Mouse (Mus musculus) liver, embryonic 14.5 days (tissue): ENCODE measurements around the gene Auts2. TPM values are rescaled to one million over a fixed set of nuclear protein-coding genes. Genes with fewer than 3 reads are reported as not detected.

Experiments
- ATAC-seq: fragments of 200-750 bp; cut with Nextera tagmentation; 2 replicates; pipeline ENCODE4 v1.8.0; 2017; ENCODE audit warnings: moderate number of reproducible peaks, mild to moderate bottlenecking, moderate library complexity; ENCODE audit not compliant: insufficient read depth
- DNase-seq, 3 experiments: peaks; one replicate each; pipeline ENCODE4 v3.0.0-alpha.2; 2012 to 2013; ENCODE audit warnings: low read depth in 3 of 3, low spot score in 3 of 3
- H3K27ac ChIP-seq: fragments of 300-500 bp; sonication (generic); 2 replicates; pipeline ENCODE4 v1.5.1; 2014; ENCODE audit warnings: moderate library complexity, mild to moderate bottlenecking, control low read depth, inconsistent platforms
- H3K27me3 ChIP-seq: fragments of 300-500 bp; sonication (generic); 2 replicates; pipeline ENCODE4 v1.6.1; 2014; ENCODE audit warnings: mild to moderate bottlenecking, low read length, moderate library complexity; ENCODE audit not compliant: control insufficient read depth, insufficient read depth
- H3K36me3 ChIP-seq: fragments of 300-500 bp; sonication (generic); replicated peaks from 2 replicates; pipeline ENCODE4 v1.6.1; 2014; ENCODE audit warnings: low read depth; ENCODE audit not compliant: control insufficient read depth, insufficient read depth
- H3K4me1 ChIP-seq, 2 experiments: fragments of 200-500 bp in 1 of 2; fragments of 300-500 bp in 1 of 2; sonication (generic) in 1 of 2; replicated peaks; 2 replicates each; pipeline ENCODE4 v1.6.1; 2012 to 2014; ENCODE audit warnings: antibody characterized with exemption in 1 of 2, inconsistent platforms in 1 of 2, low read length in 1 of 2; ENCODE audit not compliant: control insufficient read depth in 2 of 2, insufficient read depth in 2 of 2
- H3K4me2 ChIP-seq: fragments of 300-500 bp; sonication (generic); 2 replicates; pipeline ENCODE4 v1.6.1; 2014; ENCODE audit warnings: low read depth, mild to moderate bottlenecking, control low read depth, moderate library complexity
- H3K4me3 ChIP-seq, 2 experiments: fragments of 200-500 bp in 1 of 2; fragments of 300-500 bp in 1 of 2; sonication (generic) in 1 of 2; 2 replicates each; pipeline ENCODE4 v1.5.1; 2012 to 2014; ENCODE audit warnings: low read depth in 2 of 2, low read length in 2 of 2, mild to moderate bottlenecking in 2 of 2, control low read depth in 1 of 2, inconsistent platforms in 1 of 2, moderate library complexity in 1 of 2; ENCODE audit not compliant: insufficient read depth in 1 of 2
- H3K9ac ChIP-seq: fragments of 300-500 bp; sonication (generic); replicated peaks from 2 replicates; pipeline ENCODE4 v1.6.1; 2014; ENCODE audit warnings: mild to moderate bottlenecking, control low read depth, moderate library complexity
- H3K9me3 ChIP-seq: fragments of 300-500 bp; sonication (generic); 2 replicates; pipeline ENCODE4 v1.6.1; 2016; ENCODE audit warnings: low read length, mixed read lengths; ENCODE audit not compliant: control insufficient read depth
- CTCF ChIP-seq: IDR thresholded peaks from 2 replicates; pipeline ENCODE4 v1.5.1; 2016; ENCODE audit warnings: antibody characterized with exemption, low read depth, control low read depth
- EP300 ChIP-seq: IDR thresholded peaks from 2 replicates; pipeline ENCODE4 v1.6.1; 2016; ENCODE audit warnings: antibody characterized with exemption, low read depth
- WGBS: fragments of 180-500 bp; shearing (Covaris S2); extraction: QIAGEN DNeasy Blood & Tissue Kit; methylation state at CpG from one replicate; pipeline ENCODE4 v1.1.7; 2014; ENCODE audit not compliant: insufficient replicate concordance; 5-methylcytosine and 5-hydroxymethylcytosine counted together
- polyA plus RNA-seq, 2 experiments: library from polyadenylated mRNA; depleted of rRNA in 1 of 2; stranded (reverse) in 1 of 2; unstranded in 1 of 2; fragments of >200 nt; fragmentation: Nextera tagmentation in 1 of 2; extraction: Ambion mirVana in 1 of 2; gene quantifications; 2 replicates each; pipeline versions ENCODE4 v1.2.1 to v1.2.3; 2012 to 2014

The Auts2 gene
- polyA plus RNA-seq, 2 experiments: 0.77 to 1.6 TPM

GRCm38 (mm10) chr5:131815498-131815897 lies 727.6 kb downstream of the Auts2 start:
- DNase-seq: no peak
- no peak overlapping the region for H3K4me3 ChIP-seq
- H3K27me3 ChIP-seq: no peaks in the 10 kb centered on the region
- H3K27ac ChIP-seq: no peak overlapping the region
- TF ChIP-seq CTCF (no peak), EP300 (no peak)
- H3K36me3 ChIP-seq: no peaks in the 10 kb centered on the region
- no peak overlapping the region for H3K4me2 ChIP-seq
- ATAC-seq: no peak
- no peaks in the 10 kb centered on the region for H3K9me3 ChIP-seq
- no peak overlapping the region for H3K9ac ChIP-seq
- 18% methylated on average over 3 of the region's 3 CpGs for WGBS
- H3K4me1 ChIP-seq: peaks cover 10 to 29% of the 10 kb centered on the region in 2 experiments

GRCm38 (mm10) chr5:131814503-131815003 lies 728.6 kb downstream of the Auts2 start:
- peak overlapping the region; percentile 20 for H3K27ac ChIP-seq
- peak; percentile 70 for ATAC-seq
- H3K4me2 ChIP-seq: 0 out of 2 replicates have a peak overlapping the region, but pooled peaks have one; percentile 13
- no peak overlapping the region for H3K4me3 ChIP-seq
- TF ChIP-seq EP300 (no peak; the same call in 1 of the 2 replicates), CTCF (no peak)
- H3K27me3 ChIP-seq: no peaks in the 10 kb centered on the region
- H3K36me3 ChIP-seq: no peaks in the 10 kb centered on the region
- H3K9me3 ChIP-seq: no peaks in the 10 kb centered on the region
- H3K9ac ChIP-seq: no peak overlapping the region
- peak in 1 of 3 experiments; percentile 58 for DNase-seq
- H3K4me1 ChIP-seq: peaks cover 10 to 29% of the 10 kb centered on the region in 2 experiments
- WGBS: 19% methylated on average over 9 of the region's 9 CpGs

- no peak overlapping the region; the same call in 1 of the 2 replicates for H3K27ac ChIP-seq
- WGBS: 15% methylated on average over 10 of the region's 10 CpGs
These were observed 729.1 kb downstream of the Auts2 start for GRCm38 (mm10) chr5:131813952-131814502.

GRCm38 (mm10) chr5:131813331-131813781 lies 729.8 kb downstream of the Auts2 start:
- H3K36me3 ChIP-seq: no peaks in the 10 kb centered on the region
- no peaks in the 10 kb centered on the region for H3K9me3 ChIP-seq
- TF ChIP-seq EP300: no peak
- no peak for TF ChIP-seq CTCF
- 0 out of 2 replicates have a peak, but pooled peaks have one; percentile 3 for ATAC-seq
- no peak overlapping the region for H3K4me2 ChIP-seq
- peaks cover 10 to 29% of the 10 kb centered on the region in 2 experiments for H3K4me1 ChIP-seq
- DNase-seq: no peak
- no peaks in the 10 kb centered on the region for H3K27me3 ChIP-seq
- H3K9ac ChIP-seq: no peak overlapping the region
- H3K27ac ChIP-seq: no peak overlapping the region
- 36% methylated on average over 7 of the region's 7 CpGs for WGBS
- H3K4me3 ChIP-seq: no peak overlapping the region

More at GRCm38 (mm10) chr5:131813952-131814502, 729.1 kb downstream of the Auts2 start:
- ATAC-seq: peak; percentile 79
- Histone ChIP-seq H3K27me3 (no peaks in the 10 kb centered on the region), H3K4me3 (no peak overlapping the region), H3K4me1 (peaks cover 10 to 29% of the 10 kb centered on the region in 2 experiments), H3K36me3 (no peaks in the 10 kb centered on the region), H3K4me2 (no peak overlapping the region), H3K9ac (no peak overlapping the region), H3K9me3 (no peaks in the 10 kb centered on the region)
- DNase-seq: peak in 2 of 3 experiments; percentile 24 to 47
- TF ChIP-seq CTCF: no peak
- no peak; the same call in 1 of the 2 replicates for TF ChIP-seq EP300

GRCm38 (mm10) chr5:131812483-131813063 lies 730.6 kb downstream of the Auts2 start:
- H3K4me1 ChIP-seq: peaks cover 10 to 29% of the 10 kb centered on the region in 2 experiments
- no peak overlapping the region for H3K27ac ChIP-seq
- DNase-seq: no peak
- H3K9me3 ChIP-seq: no peaks in the 10 kb centered on the region
- H3K9ac ChIP-seq: no peak overlapping the region
- no peaks in the 10 kb centered on the region for H3K27me3 ChIP-seq
- ATAC-seq: no peak
- 70% methylated on average over 10 of the region's 10 CpGs for WGBS
- no peak for TF ChIP-seq CTCF
- TF ChIP-seq EP300: no peak
- no peaks in the 10 kb centered on the region for H3K36me3 ChIP-seq
- no peak overlapping the region for H3K4me3 ChIP-seq
- no peak overlapping the region for H3K4me2 ChIP-seq
